Mouse (Mus musculus) gastrocnemius, postnatal 36 days (tissue): ENCODE data around the gene Zc3hav1. TPM values are rescaled to one million over a fixed set of nuclear protein-coding genes. Genes with fewer than 3 reads are reported as not detected.

Source experiments
- DNase-seq, 2 experiments: peaks; one replicate each; pipeline ENCODE4 v3.0.0; 2022
- intact Hi-C: fragments of 180-260 bp; cut with DNase I; formaldehyde crosslinking; loops from one replicate; pipeline ENCODE4 v1.15.1; 2025
- total RNA-seq, 2 experiments: library from RNA; stranded (reverse); gene quantifications; 2 replicates each; pipeline ENCODE4 v1.2.3; 2021

Zc3hav1 gene
- total RNA-seq, 2 experiments from 2014 or later: 5.7 to 6.9 TPM

- intact Hi-C loops: no loop called here
- peak; percentile 42 to 49 for DNase-seq
These were observed 55.5 kb downstream of the Zc3hav1 start, which contains the start of gene Zc3hav1l for GRCm38 (mm10) chr6:38298761-38299401. Gene Zc3hav1l, minus strand, starts transcription at chr6:38299259.

GRCm38 (mm10) chr6:38298246-38298635 lies 56.2 kb downstream of the Zc3hav1 start:
- DNase-seq: peak in 1 of 2 experiments; percentile 15
- intact Hi-C loops: no loop called here

DNA sequence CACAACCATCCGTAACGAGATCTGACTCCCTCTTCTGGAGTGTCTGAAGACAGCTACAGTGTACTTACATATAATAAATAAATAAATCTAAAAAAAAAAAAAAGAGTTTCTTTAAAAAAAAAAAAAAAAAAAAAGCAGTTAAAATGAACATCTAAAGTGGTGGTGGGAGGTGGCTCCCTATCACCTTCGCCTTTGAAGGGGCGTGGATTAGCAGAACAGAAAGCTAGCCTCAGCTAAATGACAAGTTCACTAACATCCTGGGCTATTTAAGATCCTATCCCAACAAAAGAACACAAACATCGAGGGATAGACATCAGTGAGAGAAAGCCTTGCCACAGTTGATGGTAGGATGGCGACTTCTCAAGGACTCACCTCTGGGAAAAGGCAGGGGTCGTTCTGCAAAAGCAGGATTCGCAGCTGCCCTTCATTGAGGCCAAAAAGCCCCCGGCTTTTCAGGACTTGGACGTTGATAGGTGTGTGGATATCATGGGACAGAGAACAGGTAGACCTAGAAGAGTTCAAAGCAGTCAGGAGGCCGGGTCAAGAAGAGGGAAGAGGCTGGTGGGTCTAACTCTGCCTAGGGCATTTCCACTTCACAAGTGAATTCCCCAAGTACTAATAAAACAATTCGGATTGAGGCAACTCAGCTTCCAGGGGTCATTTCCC lies 56.7 kb downstream of the Zc3hav1 start:
- intact Hi-C loops: no loop called here
- no peak for DNase-seq

DNA sequence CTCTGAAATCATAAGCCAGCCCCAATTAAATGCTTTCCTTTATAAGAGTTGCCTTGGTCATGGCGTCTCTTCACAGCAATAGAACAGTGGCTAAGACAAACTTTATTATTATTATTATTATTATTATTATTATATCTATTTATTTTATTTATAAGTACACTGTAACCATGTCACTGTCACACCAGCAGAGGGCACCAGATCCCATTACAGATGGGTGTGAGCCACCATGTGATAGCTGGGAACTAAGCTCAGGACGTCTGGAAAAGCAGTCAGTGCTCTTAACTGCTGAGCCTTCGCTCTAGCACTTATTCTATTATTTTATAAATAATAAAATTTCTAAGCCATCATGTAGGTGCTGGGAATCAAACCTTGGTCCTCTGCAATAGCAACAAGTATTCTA lies 60.7 kb downstream of the Zc3hav1 start:
- DNase-seq: no peak
- intact Hi-C loops: no loop called here

- intact Hi-C loops: no loop called here
- no peak for DNase-seq
These were observed 61.3 kb downstream of the Zc3hav1 start for GRCm38 (mm10) chr6:38292871-38293646.

- intact Hi-C loops: no loop called here
- no peak for DNase-seq
These were observed 70.0 kb downstream of the Zc3hav1 start for GRCm38 (mm10) chr6:38284422-38284821.

DNA sequence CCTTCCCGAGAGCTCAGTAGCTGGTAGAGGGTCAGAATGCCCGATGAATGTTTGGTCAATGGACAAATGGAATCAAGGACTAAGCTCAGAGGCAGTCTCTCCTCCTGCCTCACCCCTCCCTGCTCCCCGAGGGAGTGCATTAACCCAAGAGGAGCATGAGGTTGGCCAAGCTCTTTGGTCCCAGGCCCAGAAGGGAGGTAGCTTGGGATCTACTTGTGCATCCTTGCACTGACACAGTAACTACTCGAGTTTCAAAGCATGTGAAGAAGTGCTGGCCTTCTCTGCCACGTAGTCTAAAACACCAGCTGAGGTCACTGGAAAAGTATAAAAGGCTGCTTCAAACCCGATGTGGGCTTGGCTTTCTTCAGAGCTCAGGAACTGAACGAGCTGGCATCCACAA lies 89.9 kb downstream of the Zc3hav1 start:
- no peak for DNase-seq
- intact Hi-C loops: no loop called here

DNA sequence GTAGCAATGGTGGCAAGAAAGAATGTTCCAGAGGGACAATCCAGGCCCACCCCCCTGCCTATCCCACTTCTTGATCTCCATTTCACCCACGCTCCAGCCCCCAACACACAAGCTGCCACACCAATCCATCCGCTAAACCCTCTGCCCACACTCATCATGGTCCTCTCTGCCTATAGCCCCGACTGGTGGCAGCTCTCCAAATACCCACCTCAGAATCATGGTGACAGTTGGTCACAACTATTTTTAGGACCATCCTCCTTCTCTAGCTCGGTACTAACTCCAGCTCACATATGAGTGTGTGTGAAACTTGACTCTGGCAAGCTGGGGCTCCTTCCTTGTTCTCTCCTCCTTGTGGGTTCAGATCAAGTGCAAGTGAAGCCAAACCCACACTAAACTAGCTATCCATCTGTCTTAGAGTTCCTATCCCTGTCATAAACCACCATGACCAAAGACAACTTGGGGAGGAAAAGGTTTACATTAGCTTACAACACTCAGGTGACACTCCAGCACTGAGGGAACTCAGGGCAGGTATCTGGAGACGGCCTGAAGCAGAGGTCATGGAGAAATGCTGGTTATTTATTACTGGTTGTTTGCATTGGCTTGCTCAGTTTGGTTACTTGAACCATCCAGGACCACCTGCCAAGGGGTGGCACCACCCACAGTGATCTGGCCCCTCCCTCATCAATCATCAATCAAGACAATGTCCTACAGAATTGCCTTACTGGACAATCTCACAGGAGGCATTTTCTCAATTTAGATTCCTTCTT lies 90.8 kb downstream of the Zc3hav1 start:
- intact Hi-C loops: no loop called here
- no peak for DNase-seq

DNA sequence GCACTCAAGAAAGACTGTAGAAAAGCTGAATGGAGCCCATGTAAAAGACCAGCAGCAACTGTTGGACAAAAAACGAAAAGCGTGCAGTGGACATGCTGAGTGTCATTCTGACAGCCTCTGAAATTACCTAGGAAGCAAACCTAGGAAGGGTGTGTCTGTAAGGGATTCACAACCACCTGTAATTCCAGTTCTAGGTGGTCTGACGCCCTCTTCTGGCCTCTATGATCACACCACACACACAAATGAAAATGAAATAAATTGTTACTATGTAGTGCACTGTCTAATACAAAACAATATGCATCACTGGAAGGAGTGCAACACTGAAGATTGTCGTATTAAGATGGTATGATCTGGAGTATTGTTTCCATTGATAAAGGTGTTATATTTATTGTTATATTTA lies 92.5 kb downstream of the Zc3hav1 start:
- intact Hi-C loops: no loop called here
- DNase-seq: no peak

DNA sequence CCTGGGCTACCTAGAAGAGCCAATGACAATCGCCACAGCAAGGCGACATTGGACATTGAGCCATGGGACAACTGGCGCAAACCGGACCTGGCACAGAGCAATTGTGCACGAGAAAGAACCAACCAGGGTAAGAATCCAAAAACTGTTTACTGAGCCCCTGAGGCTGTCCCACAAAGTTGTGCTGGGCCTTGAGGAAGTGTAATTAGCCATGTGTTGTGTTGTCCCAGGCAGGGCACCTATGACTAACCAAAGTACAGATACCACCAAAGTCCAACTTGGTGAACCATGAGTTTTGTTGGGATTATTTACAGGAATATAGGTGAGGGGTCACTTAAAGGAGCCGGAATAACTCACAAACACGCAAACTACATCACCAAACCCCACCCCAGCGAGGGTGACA lies 96.9 kb downstream of the Zc3hav1 start:
- intact Hi-C loops: no loop called here

GRCm38 (mm10) chr6:38256793-38257192 lies 97.6 kb downstream of the Zc3hav1 start:
- DNase-seq: no peak
- intact Hi-C loops: no loop called here

More for the DNA sequence above, 96.9 kb downstream of the Zc3hav1 start:
- no peak for DNase-seq

- intact Hi-C loops: no loop called here
- no peak for DNase-seq
These were observed 98.6 kb downstream of the Zc3hav1 start for GRCm38 (mm10) chr6:38255794-38256193.

Other genes starting within 250 kb of the Zc3hav1 start
- gene Tmem213, start 245.3 kb downstream of the Zc3hav1 start, total RNA-seq: not detected
- under 1 TPM; 0.39 to 0.61 TPM for gene Atp6v0a4, start 230.0 kb downstream of the Zc3hav1 start, total RNA-seq
- under 1 TPM; 0.38 to 0.39 TPM for gene D630045J12Rik, start 100.6 kb downstream of the Zc3hav1 start, total RNA-seq
- gene Zc3hav1l, start 55.3 kb downstream of the Zc3hav1 start, total RNA-seq: under 1 TPM; 0.49 to 0.59 TPM
- gene Ttc26, start 26.9 kb upstream of the Zc3hav1 start, total RNA-seq: under 1 TPM; 0.67 to 0.71 TPM
- gene Ubn2, start 79.3 kb upstream of the Zc3hav1 start, total RNA-seq: 10 to 100 TPM; 18.3 to 21.8 TPM
- gene Fmc1, start 178.9 kb upstream of the Zc3hav1 start, total RNA-seq: 100 to 1,000 TPM; 120 to 165 TPM
- gene Luc7l2, start 196.7 kb upstream of the Zc3hav1 start, total RNA-seq: 100 to 1,000 TPM in 1 of 2 experiments, 10 to 100 TPM in 1; 93.4 to 113 TPM